Mouse (Mus musculus) monocyte, adult 5-6 weeks (primary cell): ENCODE measurements at regions not wholly inside any gene's neighbourhood (a gene's known extent, or its start where the extent isn't known, plus 50 kb on each side); places are given as distances from the start of the nearest gene placed in this dataset.

Experiments
- ATAC-seq: fragments of 153-309, 156-312 bp; replicated peaks from 2 replicates; pipeline ENCODE4 v1.8.0; 2017; ENCODE audit warnings: mild to moderate bottlenecking; ENCODE audit not compliant: low TSS enrichment, insufficient number of reproducible peaks, severe bottlenecking, poor library complexity, low FRiP score

GRCm38 (mm10) chr16:76438093-76438883, 64.7 kb upstream of the Nrip1 start:
- no peak for ATAC-seq

DNA sequence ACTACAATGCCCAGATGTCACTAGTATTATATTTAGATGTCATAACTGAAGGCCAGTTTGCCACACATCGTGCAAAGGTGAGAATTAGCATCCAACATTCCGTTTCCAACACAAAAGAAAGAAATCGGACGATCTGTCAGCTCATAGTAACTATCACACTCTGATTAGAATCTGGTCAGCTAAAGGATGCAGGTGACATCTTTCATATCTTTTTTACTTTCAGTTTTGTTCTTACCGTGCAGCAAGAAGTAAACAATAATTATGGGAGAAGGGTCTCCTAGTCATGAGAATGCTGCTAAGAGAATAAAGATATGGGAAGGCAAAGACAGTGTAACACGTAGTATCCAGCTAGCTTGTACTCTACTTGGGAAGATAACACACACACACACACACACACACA, 62.7 kb upstream of the Nrip1 start:
- ATAC-seq, result no peak

GRCm38 (mm10) chr16:76433076-76433825, 59.6 kb upstream of the Nrip1 start:
- ATAC-seq, result no peak

GRCm38 (mm10) chr16:76432304-76432703, 58.7 kb upstream of the Nrip1 start:
- ATAC-seq, result no peak

DNA sequence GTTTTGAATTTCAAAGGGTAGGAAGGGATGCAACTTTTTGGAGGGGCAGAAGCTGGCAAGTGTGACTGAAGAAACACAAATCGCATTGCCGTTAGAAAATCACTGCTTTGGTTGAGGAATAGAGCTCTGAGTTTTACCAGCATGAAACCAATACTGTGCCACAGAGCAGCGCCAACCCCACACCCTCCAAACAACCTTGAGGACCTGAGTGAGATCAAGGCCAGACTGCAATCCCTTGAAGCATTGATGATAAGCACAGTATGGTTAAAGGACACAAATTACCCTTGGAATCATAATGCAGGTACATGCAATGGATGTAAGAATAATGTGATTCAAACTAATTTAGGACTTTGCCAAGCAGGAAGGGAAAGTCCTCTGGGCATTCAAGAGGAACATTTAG, 55.5 kb upstream of the Nrip1 start:
- no peak for ATAC-seq

DNA sequence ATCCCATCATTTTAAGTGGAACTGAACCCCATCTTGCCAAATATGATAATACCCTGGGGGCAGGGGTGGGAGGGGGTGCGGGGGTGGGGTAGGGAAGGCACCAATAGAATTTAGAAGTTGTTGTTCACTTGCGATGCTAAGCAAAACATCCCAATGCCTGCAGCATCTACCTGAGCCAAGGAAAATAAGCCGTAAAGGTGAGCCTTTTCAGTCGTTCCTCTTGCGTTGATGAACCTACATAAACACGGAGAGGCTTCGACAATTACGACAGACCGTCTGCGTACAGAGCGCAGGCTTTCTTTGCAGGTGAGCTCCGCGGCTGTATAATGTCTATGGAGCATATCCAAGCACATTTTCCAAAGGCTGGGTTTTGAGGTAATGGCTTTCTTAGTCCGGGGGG, 50.3 kb upstream of the Nrip1 start:
- ATAC-seq, result no peak
